Mouse (Mus musculus) heart, postnatal 14 days (tissue): Measurements from ENCODE around the gene Fthl17b. TPM values are rescaled to one million over a fixed set of nuclear protein-coding genes. Genes with fewer than 3 reads are reported as not detected.
"Not testable (repeated sequence)": the region's sequence is repeated elsewhere in the genome, so short reads cannot be mapped to it uniquely, and the experiment has no call there.

Source experiments
- DNase-seq, 2 experiments: peaks; one replicate each; pipeline ENCODE4 v3.0.0; 2021 to 2022
- intact Hi-C: fragments of 180-260 bp; cut with DNase I; formaldehyde crosslinking; loops from one replicate; pipeline ENCODE4 v1.15.1; 2025
- long read RNA-seq, 2 experiments: library from polyadenylated mRNA; stranded (forward); transcript quantifications; one replicate each; pipeline ENCODE4 v2.0.0; 2021
- total RNA-seq, 2 experiments: library from RNA; stranded (reverse); gene quantifications; 2 replicates each; pipeline ENCODE4 v1.2.3; 2021

Gene Fthl17b
- not detected for total RNA-seq
- long read RNA-seq, experiment 1 = 0 reads
- long read RNA-seq, experiment 2 = 0 reads

GRCm38 (mm10) chrX:8962875-8963274 is at the start of gene Fthl17b:
Gene Fthl17b, minus strand, starts transcription at chrX:8962975.
- DNase-seq, intact Hi-C loops: not testable (repeated sequence)

- intact Hi-C loops, DNase-seq: not testable (repeated sequence)
These were observed 23.9 kb upstream of the Fthl17b start, which contains the start of gene Fthl17d for GRCm38 (mm10) chrX:8986655-8987054. Gene Fthl17d, minus strand, starts transcription at chrX:8986755.

GRCm38 (mm10) chrX:8976459-8976858 is 13.7 kb upstream of the Fthl17b start, which contains the start of gene Fthl17c:
Gene Fthl17c, minus strand, starts transcription at chrX:8976559.
- intact Hi-C loops = not testable (repeated sequence)

GRCm38 (mm10) chrX:8964618-8965017 is 1.8 kb upstream of the Fthl17b start:
- intact Hi-C loops = not testable (repeated sequence)

More at GRCm38 (mm10) chrX:8976459-8976858, 13.7 kb upstream of the Fthl17b start, which contains the start of gene Fthl17c:
- DNase-seq = not testable (repeated sequence)

GRCm38 (mm10) chrX:8948130-8948805 is 14.5 kb downstream of the Fthl17b start:
- DNase-seq = peak; percentile 77 to 85
- intact Hi-C loops = loop anchor here (5.0 kb wide), 2 partner anchors 81 to 116 kb away; no protein-coding TSS in a partner anchor

More at GRCm38 (mm10) chrX:8964618-8965017, 1.8 kb upstream of the Fthl17b start:
- not testable (repeated sequence) for DNase-seq

- DNase-seq = no peak
- intact Hi-C loops = no loop called here
These were observed 18.7 kb downstream of the Fthl17b start for GRCm38 (mm10) chrX:8944041-8944440.

GRCm38 (mm10) chrX:8927308-8927707 is 35.5 kb downstream of the Fthl17b start:
- no peak for DNase-seq
- intact Hi-C loops = no loop called here

GRCm38 (mm10) chrX:8921813-8922607 is 40.8 kb downstream of the Fthl17b start:
- DNase-seq = peak in 1 of 2 experiments; percentile 13
- intact Hi-C loops = no loop called here

- DNase-seq = no peak
- intact Hi-C loops = no loop called here
These were observed 41.7 kb downstream of the Fthl17b start for GRCm38 (mm10) chrX:8921080-8921479.

Other genes with a start within 250 kb of the Fthl17b start
- not detected for gene Ssx9, start 214.5 kb downstream of the Fthl17b start, total RNA-seq
- gene Ssxb5, start 159.3 kb downstream of the Fthl17b start, total RNA-seq = not detected
- not detected for gene Gm6592, start 119.0 kb downstream of the Fthl17b start, total RNA-seq
- not detected for gene Gm5751, start 88.7 kb downstream of the Fthl17b start, total RNA-seq
- under 1 TPM; 0.72 to 0.80 TPM for gene B630019K06Rik, start 70.6 kb downstream of the Fthl17b start, total RNA-seq
- not detected for gene Fthl17c, start 13.6 kb upstream of the Fthl17b start, total RNA-seq
- not detected for gene Fthl17d, start 23.8 kb upstream of the Fthl17b start, total RNA-seq
- gene Fthl17e, start 70.5 kb upstream of the Fthl17b start, total RNA-seq = not detected
- gene Fthl17f, start 100.0 kb upstream of the Fthl17b start, total RNA-seq = not detected
- not detected for gene 4930402K13Rik, start 141.6 kb upstream of the Fthl17b start, total RNA-seq
- 1 to 10 TPM; 4.0 to 4.1 TPM for gene Lancl3, start 236.9 kb upstream of the Fthl17b start, total RNA-seq